Comparison of ENCODE assay signal across 8 mouse cellular contexts in the genomic region with DNA sequence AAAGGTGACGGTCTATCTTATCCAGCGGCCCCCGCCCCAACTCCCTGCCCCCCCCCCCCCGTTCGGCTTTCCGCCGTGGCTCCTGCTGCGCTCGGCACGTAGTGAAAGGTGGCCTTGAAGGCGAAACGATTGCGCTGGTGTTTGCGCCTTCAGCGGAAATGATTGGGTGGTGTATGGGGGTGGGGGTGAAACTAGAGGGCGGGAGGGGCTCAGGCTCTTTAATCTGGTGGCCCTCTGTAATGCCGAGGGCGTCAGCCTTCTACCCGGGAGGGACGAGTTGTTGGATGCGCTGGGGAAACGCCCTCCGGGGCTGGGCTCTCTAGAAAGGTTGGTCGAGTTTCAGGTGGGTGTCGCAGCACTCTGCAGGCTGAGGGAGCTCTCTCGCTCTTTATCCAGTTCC. TPM values are rescaled to one million over a fixed set of nuclear protein-coding genes. Genes with fewer than 3 reads are reported as not detected.
DNase-seq lines count a peak whose midpoint lies in the region; ATAC-seq lines count a peak whose summit lies in the region.

No protein-coding gene starts in this region.

- H3K27me3 ChIP-seq in forebrain, embryonic 13.5 days = no peaks in the 10 kb centered on the region

- peaks cover 83% of the 10 kb centered on the region for H3K79me2 ChIP-seq in macrophage (ENCODE audit: inconsistent target)

- H3K4me2 ChIP-seq in forebrain, embryonic 13.5 days = peak overlapping the region; percentile 82

- under 1% methylated on average over 23 of the region's 26 CpGs for WGBS in forebrain, embryonic 13.5 days
- WGBS in macrophage (ENCODE audit: missing documents) = 3% methylated on average over 17 of the region's 26 CpGs

- peak; percentile 96 for DNase-seq in ES-CJ7 (ENCODE audit: low read depth, low spot score)
- DNase-seq in brain, adult 2 months (ENCODE audit: low read depth, low spot score) = peak; percentile 84
- DNase-seq in heart, postnatal 4 days = peak; percentile 74
- DNase-seq in layer of hippocampus, adult 9-11 months = peak; percentile 50
- DNase-seq in right cerebral cortex, postnatal 10 days (ENCODE audit: low spot score in 2 of 2) = peak; percentile 70 to 76
- peak; percentile 65 to 69 for DNase-seq in urinary bladder, postnatal 4 days (ENCODE audit: low spot score in 2 of 2)

- peaks cover 48% of the 10 kb centered on the region for H3K4me1 ChIP-seq in forebrain, embryonic 13.5 days

- H3K4me3 ChIP-seq in forebrain, embryonic 13.5 days = peak overlapping the region; percentile 94
- H3K4me3 ChIP-seq in macrophage (ENCODE audit: inconsistent target) = peak overlapping the region; percentile 91

- H3K9ac ChIP-seq in forebrain, embryonic 13.5 days = peak overlapping the region; percentile 98

- H3K27ac ChIP-seq in forebrain, embryonic 13.5 days = peak overlapping the region; percentile 99
- peak overlapping the region; percentile 98 for H3K27ac ChIP-seq in macrophage

- no peaks in the 10 kb centered on the region for H3K36me3 ChIP-seq in forebrain, embryonic 13.5 days (ENCODE audit: poor library complexity, severe bottlenecking)
- 0 out of 2 replicates have a peak, but pooled peaks cover 4% of the 10 kb centered on the region for H3K36me3 ChIP-seq in macrophage (ENCODE audit: inconsistent target)

- 0 out of 2 replicates have a peak, but pooled peaks have one; percentile 0 for ATAC-seq in forebrain, embryonic 13.5 days

- H3K9me3 ChIP-seq in forebrain, embryonic 13.5 days (replicated peaks) = no peaks in the 10 kb centered on the region

RNA-seq across cellular contexts. Expression of a gene that starts 3.5 kb away (rescaled TPM):
- polyA plus RNA-seq in forebrain, embryonic 13.5 days (2015; fragmentation: Nextera tagmentation; extraction: Ambion mirVana) = 254 and 256 TPM in 2 replicates
- 100 to 1,000 TPM; 255 to 279 TPM for total RNA-seq in heart, postnatal 4 days (2021)
- total RNA-seq in macrophage (2018; cell fraction: chromatin; rRNA removed) = 100 to 1,000 TPM in 7 of 26 experiments, 10 to 100 TPM in 19; 35.5 to 197 (median 81.7) TPM
- total RNA-seq in macrophage (2018; cell fraction: cytosol; rRNA removed) = 100 to 1,000 TPM; 236 to 442 (median 300) TPM
- 100 to 1,000 TPM in 22 of 26 experiments, 10 to 100 TPM in 4; 85.4 to 297 (median 142) TPM for total RNA-seq in macrophage (2018; cell fraction: nucleus; rRNA removed)
- 295 to 1,273 TPM (median 320 TPM) in 3 replicates for polyA plus RNA-seq in macrophage (2018)

Comparison
In these comparisons a context has a peak if more than half of its experiments do, and no peak if none do; other contexts are left out.
1. Peak in every context shown above with its lines: DNase-seq, ATAC-seq, H3K4me3 ChIP-seq and H3K27ac ChIP-seq.